Mouse (Mus musculus) heart, postnatal 0 days (tissue): ENCODE data around the gene Plagl2. TPM values are rescaled to one million over a fixed set of nuclear protein-coding genes. Genes with fewer than 3 reads are reported as not detected.

Experiments used
- ATAC-seq: fragments of 200-750 bp; cut with Nextera tagmentation; 2 replicates; pipeline ENCODE4 v1.8.0; 2017; ENCODE audit warnings: low read depth, moderate number of reproducible peaks, moderate library complexity; ENCODE audit not compliant: insufficient read depth
- DNase-seq: peaks from one replicate; pipeline ENCODE4 v3.0.0-alpha.2; 2016; ENCODE audit warnings: low spot score
- H3K27ac ChIP-seq: fragments of 300-500 bp; sonication (generic); 2 replicates; pipeline ENCODE4 v1.5.1; 2014; ENCODE audit warnings: low read depth, mild to moderate bottlenecking
- H3K27me3 ChIP-seq: fragments of 300-500 bp; sonication (generic); 2 replicates; pipeline ENCODE4 v1.6.1; 2014; ENCODE audit warnings: low read length, mixed read lengths; ENCODE audit not compliant: control insufficient read depth, insufficient read depth
- H3K36me3 ChIP-seq: fragments of 300-500 bp; sonication (generic); replicated peaks from 2 replicates; pipeline ENCODE4 v1.6.1; 2014; ENCODE audit warnings: low read length, mixed read lengths; ENCODE audit not compliant: control insufficient read depth, insufficient read depth
- H3K4me1 ChIP-seq: fragments of 300-500 bp; sonication (generic); 2 replicates; pipeline ENCODE4 v1.6.1; 2014; ENCODE audit warnings: antibody characterized with exemption; ENCODE audit not compliant: control insufficient read depth, insufficient read depth
- H3K4me2 ChIP-seq: fragments of 300-500 bp; sonication (generic); 2 replicates; pipeline ENCODE4 v1.6.1; 2014; ENCODE audit warnings: low read depth, mild to moderate bottlenecking, low read length, moderate library complexity
- H3K4me3 ChIP-seq: fragments of 300-500 bp; sonication (generic); 2 replicates; pipeline ENCODE4 v1.5.1; 2014; ENCODE audit warnings: low read depth, low read length
- H3K9ac ChIP-seq: fragments of 300-500 bp; sonication (generic); replicated peaks from 2 replicates; pipeline ENCODE4 v1.6.1; 2014; ENCODE audit warnings: low read depth, low read length, mixed read lengths
- H3K9me3 ChIP-seq: fragments of 300-500 bp; sonication (generic); replicated peaks from 2 replicates; pipeline ENCODE4 v1.6.1; 2016; ENCODE audit warnings: low read length; ENCODE audit not compliant: control insufficient read depth
- CTCF ChIP-seq: IDR thresholded peaks from 2 replicates; pipeline ENCODE4 v1.5.1; 2016; ENCODE audit warnings: antibody characterized with exemption, control low read depth, low read depth
- EP300 ChIP-seq: IDR thresholded peaks from 2 replicates; pipeline ENCODE4 v1.6.1; 2016; ENCODE audit warnings: antibody characterized with exemption, low read depth
- WGBS: fragments of 180-500 bp; shearing (Covaris S2); extraction: QIAGEN DNeasy Blood & Tissue Kit; methylation state at CpG from one replicate; pipeline ENCODE4 v1.1.7; 2014; 5-methylcytosine and 5-hydroxymethylcytosine counted together
- polyA plus RNA-seq: library from polyadenylated mRNA; unstranded; fragments of >200 nt; fragmentation: Nextera tagmentation; extraction: Ambion mirVana; gene quantifications from 2 replicates; pipeline ENCODE4 v1.2.1, GENCODE M21; 2015
- total RNA-seq: library from RNA; depleted of rRNA; stranded (reverse); fragments of >200 nt; gene quantifications from 2 replicates; pipeline ENCODE4 v1.2.3, GENCODE M21; 2014; ENCODE audit warnings: low replicate concordance

The Plagl2 gene
- total and polyA plus RNA-seq, 2 experiments from 2014 or later, result 2.6 to 6.3 TPM

- no peaks in the 10 kb centered on the region for H3K9me3 ChIP-seq
- H3K9ac ChIP-seq, result no peak overlapping the region
- no peaks in the 10 kb centered on the region for H3K36me3 ChIP-seq
- H3K4me3 ChIP-seq, result no peak overlapping the region
- no peak overlapping the region for H3K4me2 ChIP-seq
- WGBS, result 92% methylated on average over 2 of the region's 2 CpGs
- peaks cover 11% of the 10 kb centered on the region for H3K4me1 ChIP-seq
- TF ChIP-seq CTCF, result no peak
- no peak for TF ChIP-seq EP300
- no peak for DNase-seq
- no peak overlapping the region for H3K27ac ChIP-seq
- ATAC-seq, result no peak
- no peaks in the 10 kb centered on the region for H3K27me3 ChIP-seq
These were observed 18.7 kb downstream of the Plagl2 start for GRCm38 (mm10) chr2:153222566-153222965.

GRCm38 (mm10) chr2:153222130-153222529, 19.1 kb downstream of the Plagl2 start:
- Histone ChIP-seq H3K4me1 (peaks cover 11% of the 10 kb centered on the region), H3K9ac (no peak overlapping the region), H3K4me2 (no peak overlapping the region), H3K4me3 (no peak overlapping the region), H3K27me3 (no peaks in the 10 kb centered on the region), H3K9me3 (no peaks in the 10 kb centered on the region), H3K36me3 (no peaks in the 10 kb centered on the region), H3K27ac (no peak overlapping the region)
- DNase-seq (no peak), ATAC-seq (no peak)
- no peak for TF ChIP-seq EP300
- TF ChIP-seq CTCF, result no peak

DNA sequence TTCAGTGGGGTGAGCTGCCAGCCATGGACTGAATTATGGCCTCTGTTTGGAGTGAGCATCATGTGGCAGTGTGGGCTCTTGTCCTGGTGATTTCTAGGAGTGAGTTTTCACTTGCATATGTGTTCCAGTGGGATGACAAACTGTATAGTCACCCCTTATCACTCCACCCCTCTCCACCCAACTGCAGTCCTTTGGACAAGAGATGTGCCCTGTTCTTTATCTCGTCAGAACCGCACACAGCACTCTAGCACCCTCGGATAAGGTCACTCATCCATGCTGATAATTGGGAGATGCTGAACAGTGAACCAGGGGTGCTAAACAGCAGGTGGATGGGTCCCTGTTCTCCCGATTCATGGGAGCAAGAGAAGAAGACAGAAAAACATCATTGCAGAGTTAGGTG, 19.6 kb downstream of the Plagl2 start:
- WGBS, result 47% methylated on average over 4 of the region's 4 CpGs
- no peak for ATAC-seq

GRCm38 (mm10) chr2:153218516-153218915, 22.7 kb downstream of the Plagl2 start:
- H3K4me1 ChIP-seq, result peaks cover 6% of the 10 kb centered on the region; the same call in 1 of the 2 replicates
- no peaks in the 10 kb centered on the region for H3K9me3 ChIP-seq
- DNase-seq (no peak), ATAC-seq (no peak)
- TF ChIP-seq EP300, result no peak
- no peak for TF ChIP-seq CTCF
- H3K4me3 ChIP-seq, result no peak overlapping the region
- 57% methylated on average over 3 of the region's 3 CpGs for WGBS
- no peaks in the 10 kb centered on the region for H3K36me3 ChIP-seq
- no peak overlapping the region for H3K27ac ChIP-seq
- H3K27me3 ChIP-seq, result no peaks in the 10 kb centered on the region
- no peak overlapping the region for H3K9ac ChIP-seq
- H3K4me2 ChIP-seq, result no peak overlapping the region

More for the DNA sequence above, 19.6 kb downstream of the Plagl2 start:
- no peak overlapping the region for H3K4me2 ChIP-seq
- H3K4me3 ChIP-seq, result no peak overlapping the region
- H3K27ac ChIP-seq, result no peak overlapping the region
- no peaks in the 10 kb centered on the region for H3K36me3 ChIP-seq
- H3K27me3 ChIP-seq, result no peaks in the 10 kb centered on the region
- TF ChIP-seq EP300, result no peak
- no peak for TF ChIP-seq CTCF
- no peak overlapping the region for H3K9ac ChIP-seq
- no peaks in the 10 kb centered on the region for H3K9me3 ChIP-seq
- DNase-seq, result no peak
- peaks cover 11% of the 10 kb centered on the region for H3K4me1 ChIP-seq

- Histone ChIP-seq H3K4me3 (no peak overlapping the region), H3K27ac (no peak overlapping the region), H3K4me2 (no peak overlapping the region), H3K9me3 (no peaks in the 10 kb centered on the region), H3K4me1 (peaks cover 6% of the 10 kb centered on the region; the same call in 1 of the 2 replicates), H3K27me3 (no peaks in the 10 kb centered on the region), H3K9ac (no peak overlapping the region), H3K36me3 (no peaks in the 10 kb centered on the region)
- DNase-seq (no peak), ATAC-seq (no peak)
- no peak for TF ChIP-seq EP300
- no peak for TF ChIP-seq CTCF
- 45% methylated on average over 10 of the region's 10 CpGs for WGBS
These were observed 23.3 kb downstream of the Plagl2 start for GRCm38 (mm10) chr2:153217826-153218340.

- Histone ChIP-seq H3K9ac (no peak overlapping the region), H3K27me3 (no peaks in the 10 kb centered on the region), H3K9me3 (no peaks in the 10 kb centered on the region), H3K4me1 (peaks cover 6% of the 10 kb centered on the region; the same call in 1 of the 2 replicates), H3K4me3 (no peak overlapping the region), H3K27ac (no peak overlapping the region), H3K4me2 (no peak overlapping the region), H3K36me3 (0 out of 2 replicates have a peak, but pooled peaks cover 3% of the 10 kb centered on the region)
- no peak for ATAC-seq
- no peak for DNase-seq
- TF ChIP-seq EP300, result no peak
- TF ChIP-seq CTCF, result no peak
- WGBS, result 67% methylated on average over 4 of the region's 4 CpGs
These were observed 25.8 kb downstream of the Plagl2 start for GRCm38 (mm10) chr2:153215421-153215820.
